Mouse (Mus musculus) limb, embryonic 13.5 days (tissue): Measurements from ENCODE around the gene Adamts17. TPM values are rescaled to one million over a fixed set of nuclear protein-coding genes. Genes with fewer than 3 reads are reported as not detected.

Experiments
- ATAC-seq: fragments of 200-750 bp; cut with Nextera tagmentation; 2 replicates; pipeline ENCODE4 v1.8.0; 2017; ENCODE audit warnings: low read depth, moderate number of reproducible peaks, moderate TSS enrichment; ENCODE audit not compliant: low FRiP score
- H3K27ac ChIP-seq: fragments of 300-500 bp; sonication (generic); 2 replicates; pipeline ENCODE4 v1.5.1; 2015; ENCODE audit warnings: inconsistent platforms, mild to moderate bottlenecking, moderate library complexity
- H3K27me3 ChIP-seq: fragments of 300-500 bp; sonication (generic); 2 replicates; pipeline ENCODE4 v1.6.1; 2015; ENCODE audit warnings: mild to moderate bottlenecking, inconsistent platforms
- H3K36me3 ChIP-seq: fragments of 300-500 bp; sonication (generic); 2 replicates; pipeline ENCODE4 v1.6.1; 2015; ENCODE audit warnings: inconsistent platforms, mild to moderate bottlenecking, moderate library complexity
- H3K4me1 ChIP-seq: fragments of 300-500 bp; sonication (generic); 2 replicates; pipeline ENCODE4 v1.6.1; 2015; ENCODE audit warnings: inconsistent platforms
- H3K4me2 ChIP-seq: fragments of 300-500 bp; sonication (generic); replicated peaks from 2 replicates; pipeline ENCODE4 v1.6.1; 2015; ENCODE audit warnings: inconsistent platforms, mild to moderate bottlenecking, moderate library complexity
- H3K4me3 ChIP-seq: fragments of 300-500 bp; sonication (generic); 2 replicates; pipeline ENCODE4 v1.5.1; 2015; ENCODE audit warnings: moderate library complexity, mild to moderate bottlenecking, inconsistent platforms
- H3K9ac ChIP-seq: fragments of 300-500 bp; sonication (generic); 2 replicates; pipeline ENCODE4 v1.6.1; 2015; ENCODE audit warnings: mild to moderate bottlenecking, inconsistent platforms
- H3K9me3 ChIP-seq: fragments of 300-500 bp; sonication (generic); 2 replicates; pipeline ENCODE4 v1.6.1; 2016; ENCODE audit warnings: inconsistent platforms
- WGBS: fragments of 180-500 bp; shearing (Covaris S2); methylation state at CpG from one replicate; pipeline ENCODE4 v1.1.7; 2015; 5-methylcytosine and 5-hydroxymethylcytosine counted together
- polyA plus RNA-seq: library from polyadenylated mRNA; unstranded; fragments of >200 nt; fragmentation: Nextera tagmentation; extraction: Ambion mirVana; gene quantifications from 2 replicates; pipeline ENCODE4 v1.2.1, GENCODE M21; 2015

Adamts17 gene
- polyA plus RNA-seq, 1 experiment from 2014 or later: 15.3 TPM

DNA sequence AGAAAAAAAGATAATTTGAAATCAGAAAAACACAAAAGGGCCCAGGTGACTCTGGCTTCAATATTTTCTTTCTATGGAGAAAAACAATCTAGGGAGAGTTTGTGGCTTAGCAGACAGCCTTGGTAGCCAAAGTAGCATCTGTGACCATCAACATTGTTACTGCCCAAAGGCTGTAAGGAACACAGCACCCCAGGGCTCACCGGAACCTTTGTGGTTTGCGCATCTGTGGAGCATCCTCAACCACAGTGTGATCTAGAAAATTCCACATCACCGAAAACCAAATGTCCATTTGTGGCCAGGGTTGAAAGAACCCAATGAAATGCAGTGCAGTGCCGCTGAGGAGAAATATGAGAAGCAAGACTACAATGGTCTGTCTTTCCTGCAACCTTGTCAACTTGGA, 27.2 kb upstream of the Adamts17 start:
- Histone ChIP-seq H3K36me3 (no peaks in the 10 kb centered on the region), H3K4me2 (no peak overlapping the region), H3K9ac (no peak overlapping the region), H3K4me1 (peaks cover 19% of the 10 kb centered on the region), H3K9me3 (no peaks in the 10 kb centered on the region), H3K27me3 (no peaks in the 10 kb centered on the region), H3K4me3 (no peak overlapping the region), H3K27ac (no peak overlapping the region)
- WGBS: 76% methylated on average over 4 of the region's 4 CpGs
- ATAC-seq: no peak

DNA sequence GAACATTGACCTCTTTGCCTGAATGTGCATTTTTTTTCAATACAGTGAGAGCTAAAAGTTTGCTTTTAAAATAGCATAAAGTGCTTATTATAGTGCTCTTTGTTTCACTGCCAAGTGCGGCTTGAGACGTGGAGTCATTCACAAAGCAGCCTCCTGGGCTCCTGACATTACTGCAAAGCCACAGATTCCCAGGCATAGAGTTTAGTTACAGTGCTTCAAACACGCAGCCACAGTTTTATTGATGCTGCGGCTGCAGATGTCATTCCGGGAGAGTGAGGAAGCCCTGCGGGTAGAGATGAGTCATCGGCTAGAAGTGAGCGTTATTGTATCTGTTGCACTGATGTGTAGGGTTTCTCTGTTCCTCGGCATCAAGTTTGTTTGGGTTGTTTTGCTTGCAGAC, 26.8 kb upstream of the Adamts17 start:
- 30% methylated on average over 9 of the region's 9 CpGs for WGBS
- H3K4me1 ChIP-seq: peaks cover 19% of the 10 kb centered on the region
- H3K4me3 ChIP-seq: no peak overlapping the region
- no peaks in the 10 kb centered on the region for H3K36me3 ChIP-seq
- ATAC-seq: peak; percentile 71
- H3K4me2 ChIP-seq: no peak overlapping the region
- H3K27ac ChIP-seq: no peak overlapping the region
- no peaks in the 10 kb centered on the region for H3K27me3 ChIP-seq
- no peak overlapping the region for H3K9ac ChIP-seq
- H3K9me3 ChIP-seq: no peaks in the 10 kb centered on the region

DNA sequence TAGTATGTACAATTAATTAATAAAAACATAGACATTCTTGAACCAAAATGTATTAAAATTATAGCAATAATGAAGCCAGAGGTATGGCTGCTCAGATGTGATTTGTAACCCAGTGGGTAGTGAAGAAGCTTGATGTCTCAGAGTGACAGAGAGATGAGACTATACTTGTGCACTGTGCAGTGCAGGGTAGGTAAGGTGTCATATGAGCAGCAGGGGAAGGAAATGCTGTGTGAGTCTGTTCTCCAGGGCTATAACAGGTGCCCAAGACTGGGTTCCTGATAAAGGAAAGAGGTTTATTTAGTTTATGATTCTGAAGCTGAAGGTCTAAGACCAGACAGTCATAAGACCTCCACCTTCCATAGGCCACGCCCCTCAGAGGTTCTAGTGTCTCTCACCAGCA, 26.4 kb upstream of the Adamts17 start:
- peaks cover 19% of the 10 kb centered on the region for H3K4me1 ChIP-seq
- H3K4me3 ChIP-seq: no peak overlapping the region
- 50% methylated on average over 1 of the region's 1 CpGs for WGBS
- H3K36me3 ChIP-seq: no peaks in the 10 kb centered on the region
- no peak overlapping the region for H3K4me2 ChIP-seq
- no peaks in the 10 kb centered on the region for H3K9me3 ChIP-seq
- H3K27ac ChIP-seq: no peak overlapping the region
- H3K27me3 ChIP-seq: no peaks in the 10 kb centered on the region
- no peak overlapping the region for H3K9ac ChIP-seq
- 0 out of 2 replicates have a peak, but pooled peaks have one; percentile 54 for ATAC-seq

DNA sequence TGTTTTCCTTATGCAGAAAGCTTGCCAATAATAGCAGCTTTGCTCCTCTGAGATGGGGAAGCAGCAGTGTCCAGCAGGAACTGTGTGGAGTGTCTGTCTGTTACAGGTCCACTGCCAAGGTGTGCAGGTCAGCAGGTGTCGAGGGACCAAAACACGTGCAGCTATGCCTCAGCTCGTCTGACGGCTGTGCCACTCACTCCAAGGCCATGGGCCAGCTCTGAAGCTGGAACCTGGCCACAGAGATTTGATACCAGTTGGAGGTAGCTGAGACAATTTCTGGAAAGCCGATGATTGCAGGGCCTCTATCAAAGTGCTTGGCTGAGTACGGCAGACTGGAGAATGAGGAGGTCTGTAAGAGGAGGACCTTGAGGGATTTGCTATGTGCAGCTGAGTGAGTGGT, 24.0 kb upstream of the Adamts17 start:
- ATAC-seq: no peak
- no peak overlapping the region for H3K4me2 ChIP-seq
- peaks cover 19% of the 10 kb centered on the region for H3K4me1 ChIP-seq
- 81% methylated on average over 6 of the region's 6 CpGs for whole genome bisulfite sequencing
- no peak overlapping the region for H3K4me3 ChIP-seq
- H3K27ac ChIP-seq: no peak overlapping the region
- H3K27me3 ChIP-seq: no peaks in the 10 kb centered on the region
- H3K9ac ChIP-seq: no peak overlapping the region
- no peaks in the 10 kb centered on the region for H3K9me3 ChIP-seq
- no peaks in the 10 kb centered on the region for H3K36me3 ChIP-seq

DNA sequence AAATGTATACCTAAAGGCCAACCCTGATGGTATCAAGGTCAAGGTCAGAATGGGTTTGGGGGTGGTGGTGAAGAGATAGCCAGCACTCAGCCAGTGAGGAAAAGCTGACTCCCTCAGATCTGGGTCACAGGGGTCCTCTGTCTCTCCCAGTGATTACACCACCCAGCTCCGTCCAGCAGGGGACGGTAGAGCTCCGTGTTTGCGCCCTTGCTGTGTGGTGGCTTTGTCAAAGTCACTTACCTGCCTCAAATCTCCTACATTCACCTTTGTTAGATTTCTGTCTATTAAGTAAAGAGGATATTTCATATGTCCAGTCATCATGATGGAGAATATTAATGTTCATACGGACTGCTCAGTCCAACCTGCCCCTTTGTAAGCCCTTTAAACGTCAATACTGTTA, 19.5 kb upstream of the Adamts17 start:
- H3K9ac ChIP-seq: no peak overlapping the region
- H3K36me3 ChIP-seq: no peaks in the 10 kb centered on the region
- no peak overlapping the region for H3K27ac ChIP-seq
- H3K4me1 ChIP-seq: peaks cover 23% of the 10 kb centered on the region
- no peak overlapping the region for H3K4me3 ChIP-seq
- H3K9me3 ChIP-seq: no peaks in the 10 kb centered on the region
- 19% methylated on average over 6 of the region's 6 CpGs for WGBS
- no peak overlapping the region for H3K4me2 ChIP-seq
- no peak for ATAC-seq
- H3K27me3 ChIP-seq: no peaks in the 10 kb centered on the region

DNA sequence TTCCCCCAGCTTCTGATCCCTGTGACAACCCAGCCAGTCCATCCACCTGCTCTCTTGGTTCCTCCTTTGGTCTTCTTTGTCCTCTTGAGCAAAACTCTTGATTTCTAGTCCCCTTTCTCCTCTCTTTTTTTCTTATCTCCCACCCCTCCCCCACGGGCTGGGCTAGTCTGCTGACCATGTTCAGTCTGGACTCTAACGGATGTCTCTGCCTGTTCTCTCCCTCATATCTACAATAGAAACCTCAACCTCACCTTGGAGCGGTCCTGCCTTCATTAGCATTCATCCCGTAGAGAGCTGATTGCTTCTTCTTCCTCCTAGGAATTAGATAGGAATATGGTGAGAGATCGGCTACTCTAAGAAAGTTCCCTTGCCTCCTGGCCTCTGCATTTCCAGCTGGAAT, 8.7 kb upstream of the Adamts17 start:
- no peak overlapping the region for H3K4me3 ChIP-seq
- H3K27ac ChIP-seq: no peak overlapping the region; the same call in 1 of the 2 replicates
- H3K4me1 ChIP-seq: peaks cover 27% of the 10 kb centered on the region
- ATAC-seq: no peak
- 70% methylated on average over 5 of the region's 5 CpGs for WGBS
- H3K9me3 ChIP-seq: no peaks in the 10 kb centered on the region
- peak overlapping the region; percentile 23; the same call in 1 of the 2 replicates for H3K4me2 ChIP-seq
- no peak overlapping the region for H3K9ac ChIP-seq
- H3K27me3 ChIP-seq: no peaks in the 10 kb centered on the region
- H3K36me3 ChIP-seq: no peaks in the 10 kb centered on the region

DNA sequence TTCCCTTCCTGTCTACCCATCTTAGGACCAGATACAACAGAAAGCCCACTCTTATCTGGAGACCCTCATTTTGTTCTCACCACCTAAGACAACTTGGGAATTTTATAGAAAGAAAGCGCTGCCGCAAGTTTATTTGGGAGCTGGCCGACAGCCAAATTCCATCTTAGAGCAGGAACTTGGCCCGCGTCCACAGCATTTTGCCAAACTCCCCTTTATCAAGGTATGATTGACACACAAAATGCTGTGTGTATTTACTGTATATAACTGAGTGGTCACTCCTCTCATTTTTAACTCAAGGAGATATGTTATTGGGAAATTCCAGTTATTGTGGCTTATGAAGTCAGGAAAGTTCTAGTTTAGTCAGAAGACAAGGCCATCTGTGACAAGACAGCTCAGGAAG, 8.2 kb upstream of the Adamts17 start:
- Histone ChIP-seq H3K9me3 (no peaks in the 10 kb centered on the region), H3K9ac (no peak overlapping the region), H3K4me2 (peak overlapping the region; percentile 23; the same call in 1 of the 2 replicates), H3K4me3 (no peak overlapping the region), H3K36me3 (no peaks in the 10 kb centered on the region), H3K4me1 (peaks cover 27% of the 10 kb centered on the region), H3K27me3 (no peaks in the 10 kb centered on the region), H3K27ac (no peak overlapping the region; the same call in 1 of the 2 replicates)
- ATAC-seq: no peak
- 21% methylated on average over 5 of the region's 5 CpGs for WGBS

DNA sequence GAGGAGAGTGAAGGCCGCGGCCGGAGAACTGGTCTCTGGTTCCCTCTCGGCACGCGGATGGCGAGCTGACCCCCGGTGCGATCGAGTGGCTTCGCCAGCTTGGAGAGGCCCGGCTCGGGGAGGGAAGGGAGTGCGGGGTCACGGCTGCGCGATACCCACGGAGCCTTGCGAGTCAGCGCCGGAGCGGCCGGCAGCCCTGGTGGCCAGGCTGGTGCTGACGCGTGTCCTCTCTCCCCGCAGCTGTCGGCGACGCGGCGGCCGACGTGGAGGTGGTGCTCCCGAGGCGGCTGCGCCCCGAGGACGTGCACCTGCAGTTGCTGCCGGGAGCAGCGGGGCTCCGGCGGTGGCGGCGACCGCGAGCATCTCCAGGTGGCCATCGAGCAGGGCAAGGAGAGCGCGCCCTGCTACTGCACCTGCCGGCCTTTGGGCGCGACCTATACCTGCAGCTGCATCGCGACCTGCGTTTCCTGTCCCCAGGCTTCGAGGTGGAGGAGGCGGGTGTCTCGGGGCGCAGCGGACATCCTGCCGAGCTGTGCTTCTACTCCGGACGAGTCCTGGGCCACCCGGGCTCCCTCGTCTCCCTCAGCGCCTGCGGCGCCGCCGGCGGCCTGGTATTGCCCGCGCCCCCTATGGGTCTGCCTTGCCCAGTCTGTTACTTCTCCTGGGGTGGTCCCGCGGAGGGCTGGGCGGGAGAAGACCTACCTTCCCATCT, 629 bp downstream of the Adamts17 start:
- H3K27me3 ChIP-seq: peaks cover 14% of the 10 kb centered on the region
- WGBS: under 1% methylated on average over 64 of the region's 76 CpGs
- peak overlapping the region; percentile 99 for H3K4me2 ChIP-seq
- peak; percentile 17 for ATAC-seq
- peaks cover 49% of the 10 kb centered on the region for H3K4me1 ChIP-seq
- H3K9ac ChIP-seq: peak overlapping the region; percentile 77
- H3K9me3 ChIP-seq: no peaks in the 10 kb centered on the region
- H3K4me3 ChIP-seq: peak overlapping the region; percentile 77
- H3K27ac ChIP-seq: peak overlapping the region; percentile 52
- no peaks in the 10 kb centered on the region for H3K36me3 ChIP-seq

DNA sequence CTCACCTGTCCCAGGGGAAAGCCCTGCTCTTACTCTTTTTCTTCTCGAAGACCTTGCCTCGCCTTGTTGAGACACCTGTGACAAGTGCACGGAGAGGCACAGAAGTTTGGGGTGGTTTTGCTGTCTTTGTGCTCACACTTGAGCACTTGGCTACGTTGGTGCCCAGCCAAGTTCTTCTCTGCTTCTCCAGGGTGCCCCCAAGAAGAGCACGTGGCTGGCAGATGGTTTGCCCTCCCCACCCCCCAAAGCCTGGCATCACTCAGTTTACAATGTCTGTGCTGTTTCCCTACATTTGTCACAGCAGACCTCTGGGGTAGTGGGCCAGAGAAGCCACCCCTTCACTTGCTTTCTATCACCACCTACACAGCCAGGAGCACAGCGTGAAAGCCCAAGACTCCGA, 1.6 kb downstream of the Adamts17 start:
- Histone ChIP-seq H3K27me3 (peaks cover 14% of the 10 kb centered on the region), H3K9ac (peak overlapping the region; percentile 0; the same call in 1 of the 2 replicates), H3K4me2 (peak overlapping the region; percentile 99), H3K36me3 (no peaks in the 10 kb centered on the region), H3K4me3 (peak overlapping the region; percentile 77), H3K9me3 (no peaks in the 10 kb centered on the region), H3K27ac (no peak overlapping the region), H3K4me1 (peaks cover 52% of the 10 kb centered on the region)
- WGBS: 74% methylated on average over 7 of the region's 7 CpGs
- no peak for ATAC-seq

DNA sequence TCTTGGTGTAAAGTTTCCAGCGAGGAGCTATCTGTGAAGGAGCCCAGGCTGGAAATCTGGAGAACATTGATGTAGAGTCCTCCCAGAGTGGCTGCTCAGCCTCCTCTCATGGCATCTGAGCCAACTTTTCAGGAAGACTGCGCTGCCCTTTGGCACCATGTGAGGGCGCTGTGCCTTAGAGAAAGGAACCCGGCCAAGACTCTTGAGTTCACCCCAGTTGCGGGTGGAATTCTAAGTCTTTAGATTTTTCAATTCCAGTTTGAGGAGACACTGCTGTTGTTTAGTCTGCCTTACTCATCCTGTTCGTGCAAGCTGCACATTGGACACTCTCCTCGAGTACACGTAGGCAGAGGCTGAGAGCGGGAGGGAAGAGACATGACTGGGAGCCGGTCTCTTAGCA, 2.5 kb downstream of the Adamts17 start:
- 36% methylated on average over 10 of the region's 10 CpGs for WGBS
- no peak for ATAC-seq
- H3K4me2 ChIP-seq: peak overlapping the region; percentile 99
- H3K36me3 ChIP-seq: no peaks in the 10 kb centered on the region
- peak overlapping the region; percentile 77; the same call in 1 of the 2 replicates for H3K4me3 ChIP-seq
- H3K9ac ChIP-seq: no peak overlapping the region
- H3K27me3 ChIP-seq: peaks cover 14% of the 10 kb centered on the region
- H3K4me1 ChIP-seq: peaks cover 57% of the 10 kb centered on the region
- no peaks in the 10 kb centered on the region for H3K9me3 ChIP-seq
- no peak overlapping the region for H3K27ac ChIP-seq

DNA sequence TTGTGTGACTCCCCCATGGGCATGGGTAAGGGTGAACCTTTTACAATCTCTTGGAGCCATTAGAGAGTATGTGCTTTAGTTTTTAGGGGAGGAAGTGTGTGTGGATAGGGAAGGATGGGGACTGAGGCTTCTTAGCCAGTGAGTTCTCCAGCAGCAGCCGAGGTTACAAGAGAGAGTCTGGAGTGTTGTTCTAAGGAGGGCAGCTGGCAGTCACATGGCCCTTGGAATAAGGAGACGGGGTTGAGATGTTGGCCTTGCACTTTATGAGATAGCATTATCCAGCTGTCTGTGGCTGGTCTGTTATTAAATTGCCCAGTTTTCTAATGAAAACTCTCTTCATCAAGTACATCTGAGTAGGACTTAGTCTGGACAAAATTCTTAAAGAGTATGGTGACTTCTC, 4.3 kb downstream of the Adamts17 start:
- Histone ChIP-seq H3K4me2 (no peak overlapping the region), H3K27ac (no peak overlapping the region), H3K9ac (no peak overlapping the region), H3K9me3 (no peaks in the 10 kb centered on the region), H3K27me3 (peaks cover 9% of the 10 kb centered on the region; the same call in 1 of the 2 replicates), H3K36me3 (0 out of 2 replicates have a peak, but pooled peaks cover 3% of the 10 kb centered on the region), H3K4me1 (peaks cover 57% of the 10 kb centered on the region), H3K4me3 (no peak overlapping the region)
- WGBS: 58% methylated on average over 2 of the region's 2 CpGs
- ATAC-seq: no peak

DNA sequence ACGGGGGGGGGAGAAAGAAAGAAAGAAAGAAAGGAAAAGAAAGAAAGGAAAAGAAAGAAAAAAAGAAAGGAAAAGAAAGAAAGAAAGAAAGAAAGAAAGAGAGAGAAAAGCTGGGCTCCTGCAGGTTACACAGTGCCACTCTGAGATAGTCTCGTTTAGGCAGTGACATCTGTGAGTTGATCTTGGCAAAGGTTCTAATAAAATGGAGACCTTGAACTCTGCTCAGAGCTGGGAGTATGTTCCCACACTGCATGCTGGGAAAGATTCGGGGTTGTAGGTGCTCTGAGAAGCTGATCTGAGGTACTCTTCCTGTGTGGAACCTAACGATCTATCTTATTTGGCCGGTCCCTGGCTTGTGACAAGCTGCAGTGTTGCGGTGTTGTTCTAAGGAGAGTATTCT, 7.0 kb downstream of the Adamts17 start:
- Histone ChIP-seq H3K9ac (no peak overlapping the region), H3K4me1 (peaks cover 53% of the 10 kb centered on the region), H3K36me3 (peaks cover 7% of the 10 kb centered on the region; the same call in 1 of the 2 replicates), H3K27ac (no peak overlapping the region), H3K27me3 (no peaks in the 10 kb centered on the region), H3K9me3 (no peaks in the 10 kb centered on the region), H3K4me2 (no peak overlapping the region), H3K4me3 (no peak overlapping the region)
- no peak for ATAC-seq
- WGBS: 72% methylated on average over 6 of the region's 6 CpGs

DNA sequence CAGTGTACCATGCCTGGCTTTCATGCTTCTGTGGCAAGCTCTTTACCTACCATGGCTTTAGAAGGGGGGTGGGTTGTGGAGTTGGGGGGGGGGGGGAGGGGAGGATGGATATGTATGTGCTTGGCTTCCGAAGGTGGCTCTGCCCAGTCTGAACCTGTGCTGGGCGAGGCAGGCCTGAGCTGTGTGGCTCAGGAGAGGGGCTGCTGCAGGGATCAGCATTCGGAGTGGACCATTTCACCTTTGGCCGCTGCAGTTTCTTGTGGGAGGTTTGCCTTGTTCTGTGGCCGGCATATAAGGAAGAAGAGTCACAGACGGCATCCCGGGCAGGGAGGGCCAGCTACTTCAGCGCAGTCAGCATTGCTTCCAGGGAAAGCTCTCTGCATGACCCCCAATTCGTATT, 7.8 kb downstream of the Adamts17 start:
- ATAC-seq: no peak

More for the DNA sequence above, 7.8 kb downstream of the Adamts17 start:
- peaks cover 46% of the 10 kb centered on the region for H3K4me1 ChIP-seq
- no peak overlapping the region for H3K9ac ChIP-seq
- H3K36me3 ChIP-seq: peaks cover 12% of the 10 kb centered on the region
- no peak overlapping the region for H3K4me3 ChIP-seq
- H3K27ac ChIP-seq: no peak overlapping the region
- H3K27me3 ChIP-seq: no peaks in the 10 kb centered on the region
- 87% methylated on average over 9 of the region's 9 CpGs for WGBS
- no peak overlapping the region for H3K4me2 ChIP-seq
- H3K9me3 ChIP-seq: no peaks in the 10 kb centered on the region
